Mouse (Mus musculus): ENCODE measurements around the gene Ece2. TPM values are rescaled to one million over a fixed set of nuclear protein-coding genes. Genes with fewer than 3 reads are reported as not detected.
"Not testable (repeated sequence)": the region's sequence is repeated elsewhere in the genome, so short reads cannot be mapped to it uniquely, and the experiment has no call there.

The Ece2 gene
- total and polyA plus RNA-seq, 2 experiments from 2014 or later = 8.7 to 22.4 TPM

DNA sequence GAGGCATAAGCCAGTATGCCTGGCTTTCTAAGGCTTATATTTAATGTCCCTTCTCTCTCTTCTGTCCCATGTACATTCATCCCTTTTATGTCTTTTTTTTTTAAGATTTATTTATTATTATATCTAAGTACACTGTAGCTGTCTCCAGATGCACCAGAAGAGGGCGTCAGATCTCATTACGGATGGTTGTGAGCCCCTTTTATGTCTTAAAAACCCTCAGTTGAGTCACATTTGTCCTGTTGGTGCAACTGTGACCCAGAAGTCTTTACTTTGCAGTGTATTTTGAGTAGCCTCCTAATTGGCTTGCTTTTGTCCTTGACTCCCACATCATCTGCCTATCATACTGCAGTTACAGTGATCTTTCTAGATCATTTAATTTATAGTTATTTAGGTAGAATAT, 23.7 kb downstream of the Ece2 start:
- H3K4me1 ChIP-seq (ENCODE audit: insufficient read depth) = peaks cover 12% of the 10 kb centered on the region; the same call in 1 of the 2 replicates
- H3K9me3 ChIP-seq (ENCODE audit: low read length) = no peaks in the 10 kb centered on the region
- no peak for TF ChIP-seq CTCF (IDR thresholded peaks at IDR 0.05; ENCODE audit: low read depth)
- DNase-seq = no peak
- no peak overlapping the region for H3K4me2 ChIP-seq (ENCODE audit: low read depth)
- no peak overlapping the region for H3K9ac ChIP-seq
- WGBS = 43% methylated on average over 2 of the region's 2 CpGs
- H3K4me3 ChIP-seq (ENCODE audit: low read depth, low read length) = no peak overlapping the region
- no peaks in the 10 kb centered on the region for H3K27me3 ChIP-seq (ENCODE audit: insufficient read depth, low read length)
- H3K36me3 ChIP-seq (ENCODE audit: insufficient read depth) = peaks cover 37% of the 10 kb centered on the region
- no peak for ATAC-seq
- no peak overlapping the region for H3K27ac ChIP-seq (ENCODE audit: low read depth, low read length)

GRCm38 (mm10) chr16:20657661-20658060, 28.0 kb downstream of the Ece2 start:
- Histone ChIP-seq H3K36me3 (ENCODE audit: insufficient read depth) (peaks cover 78% of the 10 kb centered on the region), H3K27ac (ENCODE audit: low read depth, low read length) (no peak overlapping the region), H3K4me3 (ENCODE audit: low read depth, low read length) (no peak overlapping the region), H3K4me1 (ENCODE audit: insufficient read depth) (peaks cover 5% of the 10 kb centered on the region; the same call in 1 of the 2 replicates), H3K9ac (no peak overlapping the region), H3K9me3 (ENCODE audit: low read length) (no peaks in the 10 kb centered on the region), H3K27me3 (ENCODE audit: insufficient read depth, low read length) (no peaks in the 10 kb centered on the region), H3K4me2 (ENCODE audit: low read depth) (no peak overlapping the region)
- no peak for DNase-seq
- ATAC-seq = no peak
- 91% methylated on average over 4 of the region's 4 CpGs for WGBS
- no peak for TF ChIP-seq CTCF (IDR thresholded peaks at IDR 0.05; ENCODE audit: low read depth)

DNA sequence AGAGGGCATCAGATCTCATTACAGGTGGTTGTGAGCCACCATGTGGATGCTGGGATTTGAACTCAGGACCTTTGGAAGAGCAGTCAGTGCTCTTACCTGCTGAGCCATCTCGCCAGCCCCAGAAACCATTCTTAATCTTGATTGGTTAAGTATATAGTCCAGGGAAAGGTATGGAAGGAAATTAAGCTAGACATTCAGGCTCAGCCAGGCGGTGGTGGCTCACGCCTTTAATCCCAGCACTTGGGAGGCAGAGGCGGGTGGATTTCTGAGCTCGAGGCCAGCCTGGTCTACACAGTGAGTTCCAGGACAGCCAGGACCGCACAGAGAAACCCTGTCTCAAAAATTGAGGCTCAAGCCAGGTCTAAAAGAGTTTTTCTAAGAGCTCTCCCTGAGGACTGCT, 38.4 kb downstream of the Ece2 start, which contains the start of gene Eif4g1:
Gene Eif4g1, plus strand, starts transcription at position 301 of the 400 bp plus-strand sequence.
- not testable (repeated sequence) for H3K27me3 ChIP-seq (ENCODE audit: insufficient read depth, low read length); H3K4me1 ChIP-seq (ENCODE audit: insufficient read depth); ATAC-seq; H3K9me3 ChIP-seq (ENCODE audit: low read length); DNase-seq; H3K27ac ChIP-seq (ENCODE audit: low read depth, low read length); H3K9ac ChIP-seq; H3K4me2 ChIP-seq (ENCODE audit: low read depth); H3K4me3 ChIP-seq (ENCODE audit: low read depth, low read length); H3K36me3 ChIP-seq (ENCODE audit: insufficient read depth)
- WGBS = 97% methylated on average over 3 of the region's 6 CpGs

- no peak overlapping the region for H3K27ac ChIP-seq (ENCODE audit: low read depth, low read length)
- 91% methylated on average over 3 of the region's 3 CpGs for WGBS
- no peak for ATAC-seq
- H3K27me3 ChIP-seq (ENCODE audit: insufficient read depth, low read length) = no peaks in the 10 kb centered on the region
- DNase-seq = no peak
- H3K4me1 ChIP-seq (ENCODE audit: insufficient read depth) = peaks cover 9% of the 10 kb centered on the region; the same call in 1 of the 2 replicates
- no peak for TF ChIP-seq CTCF (IDR thresholded peaks at IDR 0.05; ENCODE audit: low read depth)
- peaks cover 10% of the 10 kb centered on the region; the same call in 1 of the 2 replicates for H3K36me3 ChIP-seq (ENCODE audit: insufficient read depth)
- H3K9me3 ChIP-seq (ENCODE audit: low read length) = no peaks in the 10 kb centered on the region
- H3K9ac ChIP-seq = no peak overlapping the region
- H3K4me2 ChIP-seq (ENCODE audit: low read depth) = no peak overlapping the region
- no peak overlapping the region for H3K4me3 ChIP-seq (ENCODE audit: low read depth, low read length)
Measured at GRCm38 (mm10) chr16:20670291-20670690, 40.7 kb downstream of the Ece2 start.

DNA sequence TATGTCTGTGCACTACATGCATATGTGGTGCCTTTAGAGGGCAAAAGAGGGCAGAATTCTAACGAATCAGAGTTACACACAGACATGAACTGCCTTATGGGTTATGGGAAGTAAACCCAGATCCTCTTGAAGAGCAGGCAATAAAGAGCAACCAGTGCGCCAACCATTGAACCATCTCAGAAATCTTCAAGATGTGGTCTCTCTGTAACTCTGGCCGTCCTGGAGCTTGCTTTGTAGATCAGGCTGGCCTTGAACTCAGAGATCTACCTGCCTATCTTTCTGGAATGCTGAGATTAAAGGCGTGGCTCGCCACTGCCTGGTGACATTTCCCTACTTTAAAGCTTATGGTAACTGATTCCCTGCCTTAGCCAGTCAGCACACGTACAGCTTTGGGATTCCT, 42.3 kb downstream of the Ece2 start:
- H3K9ac ChIP-seq = no peak overlapping the region
- peaks cover 23% of the 10 kb centered on the region for H3K36me3 ChIP-seq (ENCODE audit: insufficient read depth)
- 20% methylated on average over 6 of the region's 6 CpGs for WGBS
- H3K4me2 ChIP-seq (ENCODE audit: low read depth) = peak overlapping the region; percentile 85
- H3K27me3 ChIP-seq (ENCODE audit: insufficient read depth, low read length) = no peaks in the 10 kb centered on the region
- H3K9me3 ChIP-seq (ENCODE audit: low read length) = no peaks in the 10 kb centered on the region
- H3K4me3 ChIP-seq (ENCODE audit: low read depth, low read length) = peak overlapping the region; percentile 89
- H3K27ac ChIP-seq (ENCODE audit: low read depth, low read length) = no peak overlapping the region
- DNase-seq (no peak), ATAC-seq (no peak)
- H3K4me1 ChIP-seq (ENCODE audit: insufficient read depth) = peaks cover 9% of the 10 kb centered on the region; the same call in 1 of the 2 replicates
- no peak for TF ChIP-seq CTCF (IDR thresholded peaks at IDR 0.05; ENCODE audit: low read depth)

DNA sequence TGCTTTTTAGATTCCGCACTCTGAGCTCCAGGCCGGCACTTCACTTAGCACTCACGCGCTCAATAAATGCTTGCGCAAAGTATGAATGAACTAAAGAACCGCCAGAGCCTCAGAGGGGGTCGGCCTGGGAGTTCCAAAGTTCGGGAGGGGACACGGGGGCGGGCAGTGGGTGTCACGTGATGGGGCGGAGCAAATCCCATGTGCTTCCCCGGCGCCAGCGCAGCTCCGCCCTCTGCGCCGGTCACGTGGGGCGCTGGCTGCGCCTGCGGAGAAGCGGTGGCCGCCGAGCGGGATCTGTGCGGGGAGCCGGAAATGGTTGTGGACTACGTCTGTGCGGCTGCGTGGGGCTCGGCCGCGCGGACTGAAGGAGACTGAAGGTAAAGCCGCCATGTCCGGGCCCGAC, 42.9 kb downstream of the Ece2 start:
- H3K4me3 ChIP-seq (ENCODE audit: low read depth, low read length) = peak overlapping the region; percentile 89
- H3K27me3 ChIP-seq (ENCODE audit: insufficient read depth, low read length) = no peaks in the 10 kb centered on the region
- peak overlapping the region; percentile 84 for H3K9ac ChIP-seq
- H3K36me3 ChIP-seq (ENCODE audit: insufficient read depth) = peaks cover 28% of the 10 kb centered on the region
- no peaks in the 10 kb centered on the region for H3K9me3 ChIP-seq (ENCODE audit: low read length)
- DNase-seq (peak; percentile 95), ATAC-seq (peak; percentile 98)
- under 1% methylated on average over 27 of the region's 38 CpGs for WGBS
- TF ChIP-seq CTCF (IDR thresholded peaks at IDR 0.05; ENCODE audit: low read depth) = no peak
- H3K27ac ChIP-seq (ENCODE audit: low read depth, low read length) = peak overlapping the region; percentile 91
- H3K4me2 ChIP-seq (ENCODE audit: low read depth) = peak overlapping the region; percentile 85
- H3K4me1 ChIP-seq (ENCODE audit: insufficient read depth) = peaks cover 9% of the 10 kb centered on the region; the same call in 1 of the 2 replicates

DNA sequence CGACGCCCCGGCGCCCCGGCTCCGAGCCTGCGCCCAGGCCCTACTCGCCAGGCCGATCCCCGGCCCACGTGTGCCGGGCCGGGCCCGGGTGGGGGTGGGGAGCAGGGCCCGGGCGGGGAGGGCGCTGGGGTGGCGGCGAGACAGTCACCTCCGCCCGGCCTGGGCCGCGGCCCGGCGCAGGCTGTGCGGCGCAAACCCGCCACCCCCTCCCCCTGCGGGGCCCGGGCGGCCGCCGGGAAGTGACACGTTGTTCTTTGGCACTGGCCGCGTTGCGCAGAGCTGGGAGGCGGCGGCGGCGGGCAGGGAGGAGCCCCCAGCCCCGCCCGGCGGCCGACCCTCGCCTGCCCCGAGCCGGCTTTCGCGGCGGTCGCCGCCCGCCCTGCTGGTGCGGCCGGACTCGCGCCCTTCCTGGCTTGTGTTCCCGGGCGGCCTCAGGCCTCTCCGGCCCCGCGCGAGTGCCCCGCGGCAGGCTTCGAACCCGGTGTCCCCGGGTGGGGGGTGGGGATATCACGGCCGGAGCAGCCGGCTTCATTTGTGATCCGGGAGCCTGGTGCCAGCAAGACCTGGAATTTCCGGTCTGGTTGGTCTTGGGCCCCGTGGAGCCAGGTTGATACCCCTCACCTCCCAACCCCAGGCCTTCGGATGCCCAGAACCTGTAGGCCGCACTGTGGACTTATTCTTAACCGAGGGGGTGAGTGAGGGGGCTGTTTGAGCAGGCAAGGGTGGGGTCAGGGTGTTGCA, 43.5 kb downstream of the Ece2 start:
- Histone ChIP-seq H3K4me3 (ENCODE audit: low read depth, low read length) (peak overlapping the region; percentile 89), H3K9ac (peak overlapping the region; percentile 84), H3K4me1 (ENCODE audit: insufficient read depth) (peaks cover 9% of the 10 kb centered on the region; the same call in 1 of the 2 replicates), H3K4me2 (ENCODE audit: low read depth) (peak overlapping the region; percentile 85), H3K9me3 (ENCODE audit: low read length) (no peaks in the 10 kb centered on the region), H3K36me3 (ENCODE audit: insufficient read depth) (peaks cover 34% of the 10 kb centered on the region), H3K27me3 (ENCODE audit: insufficient read depth, low read length) (no peaks in the 10 kb centered on the region), H3K27ac (ENCODE audit: low read depth, low read length) (peak overlapping the region; percentile 91)
- no peak for TF ChIP-seq CTCF (IDR thresholded peaks at IDR 0.05; ENCODE audit: low read depth)
- no peak; the same call in 1 of the 2 replicates for ATAC-seq
- peak; percentile 24 for DNase-seq
- 4% methylated on average over 58 of the region's 78 CpGs for WGBS

All from forebrain, postnatal 0 days (tissue).